Mouse (Mus musculus): ENCODE data around the gene Gm4952. TPM values are rescaled to one million over a fixed set of nuclear protein-coding genes. Genes with fewer than 3 reads are reported as not detected.
A peak's percentile ranks its signal among the peaks of the same experiment; 100 is the strongest.

The Gm4952 gene
- polyA plus RNA-seq, 1 experiment from 2014 or later = 0.33 TPM

DNA sequence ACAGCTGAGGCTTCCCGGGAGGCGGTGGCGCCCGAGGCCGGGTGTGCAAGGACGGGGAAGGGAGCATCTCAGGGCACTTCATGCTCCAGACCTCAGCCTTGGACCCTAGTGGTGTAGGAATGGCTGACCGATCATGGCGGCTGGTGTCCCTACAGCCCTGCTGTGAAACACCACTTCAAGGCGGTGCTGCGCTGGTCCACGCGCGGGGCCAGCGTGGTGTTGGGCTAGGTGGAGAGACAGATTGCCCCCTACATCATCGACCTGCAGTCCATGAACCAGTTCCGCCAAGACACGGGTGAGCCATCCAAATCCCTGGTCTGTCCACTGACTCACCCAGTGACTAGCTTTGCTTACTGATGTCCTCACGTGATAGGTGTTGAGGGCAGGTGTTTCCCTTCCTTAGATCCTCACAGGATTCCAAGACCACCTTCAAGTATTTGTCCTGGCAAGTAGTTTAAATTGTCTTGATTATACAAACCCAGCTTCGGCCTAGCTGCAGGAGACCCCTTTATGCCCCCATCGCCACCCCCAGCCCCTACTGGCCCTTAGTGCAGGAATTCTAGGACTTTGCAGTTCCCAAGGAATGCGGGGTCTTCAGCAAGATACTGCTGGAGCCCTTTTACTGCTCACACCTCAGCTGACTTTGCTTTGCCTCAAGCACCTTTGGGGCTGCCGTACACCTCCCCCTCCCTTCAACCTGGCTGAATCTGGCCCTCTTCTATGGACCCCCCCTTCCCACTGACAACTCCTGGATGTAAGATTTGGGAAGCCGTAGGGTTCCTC lies 3.3 kb upstream of the Gm4952 start:
- ATAC-seq (replicated peaks; ENCODE audit: low FRiP score, low read depth) (peak; percentile 52), DNase-seq (ENCODE audit: low spot score) (no peak)
- WGBS = 14% methylated on average over 23 of the region's 23 CpGs
- Histone ChIP-seq H3K36me3 (ENCODE audit: insufficient read depth, low read length) (no peaks in the 10 kb centered on the region), H3K4me1 (replicated peaks; ENCODE audit: insufficient read depth, low read length) (peaks cover 6% of the 10 kb centered on the region; the same call in 1 of the 2 replicates), H3K9ac (ENCODE audit: low read depth, low read length) (peak overlapping the region; percentile 76), H3K27ac (peak overlapping the region; percentile 92), H3K4me3 (replicated peaks; ENCODE audit: low read depth, low read length) (peak overlapping the region; percentile 69), H3K27me3 (ENCODE audit: insufficient read depth, low read length) (no peaks in the 10 kb centered on the region), H3K4me2 (ENCODE audit: low read length) (peak overlapping the region; percentile 99), H3K9me3 (replicated peaks; ENCODE audit: low read length) (no peaks in the 10 kb centered on the region)
- no peak for TF ChIP-seq CTCF (IDR thresholded peaks at IDR 0.05; ENCODE audit: low read depth)

DNA sequence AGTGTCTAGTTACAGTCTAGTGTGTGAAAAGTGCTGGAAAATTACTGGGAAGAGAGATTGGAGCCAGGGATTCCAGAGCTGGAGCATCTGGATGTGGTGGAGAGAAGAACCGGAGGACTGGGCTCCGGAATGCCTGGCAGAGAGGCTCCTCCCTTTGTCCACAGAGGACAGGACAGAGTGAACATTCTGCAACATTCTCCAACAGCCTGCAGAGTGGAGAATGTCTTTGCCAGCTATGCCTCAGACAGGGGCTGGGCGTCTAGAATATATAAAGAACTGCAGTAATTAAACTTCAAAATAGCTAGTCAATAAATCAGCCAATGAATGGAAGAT lies 2.7 kb upstream of the Gm4952 start:
- peak overlapping the region; percentile 69 for H3K4me3 ChIP-seq (replicated peaks; ENCODE audit: low read depth, low read length)
- H3K9ac ChIP-seq (ENCODE audit: low read depth, low read length) = peak overlapping the region; percentile 76; the same call in 1 of the 2 replicates
- no peaks in the 10 kb centered on the region for H3K36me3 ChIP-seq (ENCODE audit: insufficient read depth, low read length)
- DNase-seq (ENCODE audit: low spot score) (peak; percentile 25), ATAC-seq (replicated peaks; ENCODE audit: low FRiP score, low read depth) (no peak)
- H3K27me3 ChIP-seq (ENCODE audit: insufficient read depth, low read length) = no peaks in the 10 kb centered on the region
- peak overlapping the region; percentile 99 for H3K4me2 ChIP-seq (ENCODE audit: low read length)
- peaks cover 6% of the 10 kb centered on the region; the same call in 1 of the 2 replicates for H3K4me1 ChIP-seq (replicated peaks; ENCODE audit: insufficient read depth, low read length)
- no peak for TF ChIP-seq CTCF (IDR thresholded peaks at IDR 0.05; ENCODE audit: low read depth)
- H3K27ac ChIP-seq = peak overlapping the region; percentile 92
- no peaks in the 10 kb centered on the region for H3K9me3 ChIP-seq (replicated peaks; ENCODE audit: low read length)
- 38% methylated on average over 3 of the region's 3 CpGs for WGBS

DNA sequence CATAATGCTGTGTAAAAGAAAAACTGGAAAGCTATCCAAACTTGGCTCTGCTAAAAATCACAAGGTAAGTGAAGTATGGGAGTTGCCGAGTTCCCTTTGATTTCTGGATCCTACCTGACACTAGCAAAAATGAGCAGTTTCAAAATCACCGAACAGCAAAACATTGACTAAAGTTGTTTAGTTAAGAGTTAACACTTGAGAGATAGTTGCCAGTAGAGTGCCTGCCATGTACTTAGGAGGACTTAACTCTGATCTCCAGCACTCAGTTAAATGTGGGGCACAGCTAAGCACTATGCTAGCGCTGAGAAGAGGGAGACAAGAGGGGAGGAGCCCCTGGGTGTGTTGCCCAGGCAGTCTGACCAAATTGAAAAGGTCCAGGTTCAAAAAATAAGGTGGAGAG lies 1.1 kb upstream of the Gm4952 start:
- no peak for TF ChIP-seq CTCF (IDR thresholded peaks at IDR 0.05; ENCODE audit: low read depth)
- 54% methylated on average over 3 of the region's 3 CpGs for WGBS
- Histone ChIP-seq H3K9me3 (replicated peaks; ENCODE audit: low read length) (no peaks in the 10 kb centered on the region), H3K9ac (ENCODE audit: low read depth, low read length) (no peak overlapping the region), H3K4me1 (replicated peaks; ENCODE audit: insufficient read depth, low read length) (peaks cover 6% of the 10 kb centered on the region; the same call in 1 of the 2 replicates), H3K27me3 (ENCODE audit: insufficient read depth, low read length) (no peaks in the 10 kb centered on the region), H3K4me2 (ENCODE audit: low read length) (0 out of 2 replicates have a peak overlapping the region, but pooled peaks have one; percentile 7), H3K27ac (no peak overlapping the region), H3K36me3 (ENCODE audit: insufficient read depth, low read length) (no peaks in the 10 kb centered on the region), H3K4me3 (replicated peaks; ENCODE audit: low read depth, low read length) (no peak overlapping the region)
- ATAC-seq (replicated peaks; ENCODE audit: low FRiP score, low read depth) = no peak
- no peak for DNase-seq (ENCODE audit: low spot score)

DNA sequence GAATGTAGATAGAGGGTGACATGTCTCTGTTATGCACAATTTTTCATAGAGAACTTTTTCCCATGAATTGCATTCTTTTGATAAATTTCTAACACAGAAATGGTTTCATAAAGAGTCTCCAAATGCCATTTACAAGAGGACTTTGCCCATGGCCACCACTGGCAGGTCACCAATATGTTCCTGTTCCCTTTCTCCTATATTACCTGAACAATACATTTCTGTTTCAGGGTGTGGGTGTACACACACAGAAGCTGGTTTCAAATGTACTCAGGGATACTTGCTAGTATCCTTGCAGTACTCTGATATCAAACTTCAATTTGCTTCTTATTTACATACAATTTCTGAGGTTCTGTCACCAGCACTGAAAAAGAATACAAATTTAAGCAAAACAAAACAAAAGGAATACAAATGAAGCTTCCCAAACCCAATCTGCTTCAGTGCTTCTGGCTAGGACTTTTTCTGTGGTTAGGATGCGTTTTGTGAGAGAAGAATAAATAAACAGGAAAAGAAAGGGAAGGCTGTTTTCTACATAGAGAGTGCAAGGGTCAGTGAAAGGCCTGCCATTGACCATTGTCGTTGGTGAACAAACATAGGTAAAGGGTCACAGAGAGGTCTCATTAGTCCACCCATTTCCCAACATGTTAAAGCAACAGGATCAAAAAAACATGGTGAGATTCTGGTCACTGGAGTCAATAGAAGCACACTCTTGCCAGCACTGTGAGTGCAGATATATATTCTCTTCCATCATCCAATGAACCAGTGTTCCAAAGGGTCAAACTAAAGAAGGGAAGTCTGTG lies 1.1 kb downstream of the Gm4952 start:
- Histone ChIP-seq H3K9ac (ENCODE audit: low read depth, low read length) (no peak overlapping the region), H3K27ac (no peak overlapping the region), H3K27me3 (ENCODE audit: insufficient read depth, low read length) (no peaks in the 10 kb centered on the region), H3K36me3 (ENCODE audit: insufficient read depth, low read length) (no peaks in the 10 kb centered on the region), H3K4me3 (replicated peaks; ENCODE audit: low read depth, low read length) (no peak overlapping the region), H3K4me2 (ENCODE audit: low read length) (no peak overlapping the region), H3K4me1 (replicated peaks; ENCODE audit: insufficient read depth, low read length) (peaks cover 6% of the 10 kb centered on the region; the same call in 1 of the 2 replicates), H3K9me3 (replicated peaks; ENCODE audit: low read length) (no peaks in the 10 kb centered on the region)
- 25% methylated on average over 2 of the region's 2 CpGs for WGBS
- no peak for ATAC-seq (replicated peaks; ENCODE audit: low FRiP score, low read depth)
- no peak for DNase-seq (ENCODE audit: low spot score)
- TF ChIP-seq CTCF (IDR thresholded peaks at IDR 0.05; ENCODE audit: low read depth) = no peak

DNA sequence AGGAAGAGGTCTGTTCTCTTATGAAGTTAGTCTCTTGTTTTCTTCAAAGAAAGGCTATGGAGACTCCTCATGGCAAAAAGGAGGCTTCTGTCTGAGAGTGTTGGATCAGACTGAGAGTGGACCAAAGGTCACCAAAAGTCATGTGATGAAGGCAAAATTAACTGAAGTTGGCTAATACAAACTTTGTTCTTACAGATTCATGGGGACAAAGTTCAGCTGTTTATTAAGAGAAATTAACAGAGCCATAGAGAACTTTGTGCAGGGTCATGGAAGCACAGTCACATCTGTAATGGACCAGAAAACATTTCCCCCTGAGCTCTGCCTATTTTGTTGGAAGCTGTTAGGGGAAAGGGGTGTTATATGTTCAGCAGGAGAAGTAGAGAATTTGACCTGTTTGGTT lies 8.6 kb downstream of the Gm4952 start:
- no peaks in the 10 kb centered on the region for H3K4me1 ChIP-seq (replicated peaks; ENCODE audit: insufficient read depth, low read length)
- DNase-seq (ENCODE audit: low spot score) (peak; percentile 18), ATAC-seq (replicated peaks; ENCODE audit: low FRiP score, low read depth) (peak; percentile 85)
- H3K4me3 ChIP-seq (replicated peaks; ENCODE audit: low read depth, low read length) = no peak overlapping the region
- H3K27me3 ChIP-seq (ENCODE audit: insufficient read depth, low read length) = no peaks in the 10 kb centered on the region
- H3K36me3 ChIP-seq (ENCODE audit: insufficient read depth, low read length) = no peaks in the 10 kb centered on the region
- H3K9ac ChIP-seq (ENCODE audit: low read depth, low read length) = no peak overlapping the region
- no peak for TF ChIP-seq CTCF (IDR thresholded peaks at IDR 0.05; ENCODE audit: low read depth)
- H3K27ac ChIP-seq = no peak overlapping the region
- H3K4me2 ChIP-seq (ENCODE audit: low read length) = no peak overlapping the region
- H3K9me3 ChIP-seq (replicated peaks; ENCODE audit: low read length) = no peaks in the 10 kb centered on the region

DNA sequence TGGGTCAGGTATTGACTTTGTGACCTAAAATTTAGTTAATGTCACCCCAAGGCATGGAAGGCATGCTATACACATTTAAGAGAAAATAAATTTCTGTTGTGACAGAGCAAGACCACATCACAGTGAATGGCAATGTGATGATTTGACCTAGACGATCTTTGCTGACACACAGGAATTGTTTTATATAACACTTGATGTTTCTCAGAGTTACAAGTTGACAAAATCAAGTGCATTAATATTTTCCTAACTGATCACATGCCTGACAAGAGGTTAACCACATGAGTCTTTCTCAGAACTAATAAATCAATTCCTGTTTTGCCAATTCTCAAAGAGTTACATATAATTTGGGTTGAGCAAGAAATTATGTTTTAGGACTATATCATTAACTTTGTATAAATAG lies 13.9 kb downstream of the Gm4952 start:
- no peaks in the 10 kb centered on the region for H3K36me3 ChIP-seq (ENCODE audit: insufficient read depth, low read length)
- H3K27ac ChIP-seq = no peak overlapping the region
- TF ChIP-seq CTCF (IDR thresholded peaks at IDR 0.05; ENCODE audit: low read depth) = no peak
- no peaks in the 10 kb centered on the region for H3K9me3 ChIP-seq (replicated peaks; ENCODE audit: low read length)
- no peak overlapping the region for H3K9ac ChIP-seq (ENCODE audit: low read depth, low read length)
- no peak overlapping the region for H3K4me2 ChIP-seq (ENCODE audit: low read length)
- H3K27me3 ChIP-seq (ENCODE audit: insufficient read depth, low read length) = no peaks in the 10 kb centered on the region
- ATAC-seq (replicated peaks; ENCODE audit: low FRiP score, low read depth) (no peak), DNase-seq (ENCODE audit: low spot score) (no peak)
- WGBS = 63% methylated on average over 1 of the region's 1 CpGs
- H3K4me3 ChIP-seq (replicated peaks; ENCODE audit: low read depth, low read length) = no peak overlapping the region
- no peaks in the 10 kb centered on the region for H3K4me1 ChIP-seq (replicated peaks; ENCODE audit: insufficient read depth, low read length)

Measured in kidney, postnatal 0 days (tissue).